Mouse (Mus musculus) forebrain, postnatal 0 days (tissue): ENCODE measurements around the gene Slc22a4. TPM values are rescaled to one million over a fixed set of nuclear protein-coding genes. Genes with fewer than 3 reads are reported as not detected.
A peak's percentile ranks its signal among the peaks of the same experiment; 100 is the strongest.

Experiments
- ATAC-seq: fragments of 200-750 bp; cut with Nextera tagmentation; 2 replicates; pipeline ENCODE4 v1.8.0; 2017; ENCODE audit warnings: mild to moderate bottlenecking, moderate library complexity
- DNase-seq: peaks from one replicate; pipeline ENCODE4 v3.0.0-alpha.2; 2015
- H3K27ac ChIP-seq: fragments of 300-500 bp; sonication (generic); 2 replicates; pipeline ENCODE4 v1.5.1; 2014; ENCODE audit warnings: low read depth, mild to moderate bottlenecking, antibody characterized with exemption, low read length, moderate library complexity, mixed read lengths
- H3K27me3 ChIP-seq: fragments of 300-500 bp; sonication (generic); 2 replicates; pipeline ENCODE4 v1.6.1; 2014; ENCODE audit warnings: mild to moderate bottlenecking, low read length, mixed read lengths; ENCODE audit not compliant: insufficient read depth
- H3K36me3 ChIP-seq: fragments of 300-500 bp; sonication (generic); 2 replicates; pipeline ENCODE4 v1.6.1; 2014; ENCODE audit warnings: mild to moderate bottlenecking, moderate library complexity; ENCODE audit not compliant: insufficient read depth
- H3K4me1 ChIP-seq: fragments of 300-500 bp; sonication (generic); 2 replicates; pipeline ENCODE4 v1.6.1; 2014; ENCODE audit warnings: antibody characterized with exemption; ENCODE audit not compliant: insufficient read depth
- H3K4me2 ChIP-seq: fragments of 300-500 bp; sonication (generic); 2 replicates; pipeline ENCODE4 v1.6.1; 2014; ENCODE audit warnings: low read depth, mild to moderate bottlenecking, moderate library complexity
- H3K4me3 ChIP-seq: fragments of 300-500 bp; sonication (generic); 2 replicates; pipeline ENCODE4 v1.5.1; 2014; ENCODE audit warnings: low read depth, low read length, mixed read lengths
- H3K9ac ChIP-seq: fragments of 300-500 bp; sonication (generic); 2 replicates; pipeline ENCODE4 v1.6.1; 2014; ENCODE audit warnings: mild to moderate bottlenecking
- H3K9me3 ChIP-seq: fragments of 300-500 bp; sonication (generic); 2 replicates; pipeline ENCODE4 v1.6.1; 2016; ENCODE audit warnings: low read length
- CTCF ChIP-seq: sonication (generic); IDR thresholded peaks from 2 replicates; pipeline ENCODE4 v1.5.1; 2016; ENCODE audit warnings: antibody characterized with exemption, control low read depth, low read depth
- WGBS: fragments of 180-500 bp; shearing (Covaris S2); extraction: QIAGEN DNeasy Blood & Tissue Kit; methylation state at CpG from one replicate; pipeline ENCODE4 v1.1.7; 2014; 5-methylcytosine and 5-hydroxymethylcytosine counted together
- polyA plus RNA-seq: library from polyadenylated mRNA; unstranded; fragments of >200 nt; fragmentation: Nextera tagmentation; extraction: Ambion mirVana; gene quantifications from 2 replicates; pipeline ENCODE4 v1.2.1, GENCODE M21; 2015
- total RNA-seq: library from RNA; depleted of rRNA; stranded (reverse); fragments of >200 nt; gene quantifications from 2 replicates; pipeline ENCODE4 v1.2.3, GENCODE M21; 2014

Gene Slc22a4
- total and polyA plus RNA-seq, 2 experiments from 2014 or later: 4.0 to 4.7 TPM

DNA sequence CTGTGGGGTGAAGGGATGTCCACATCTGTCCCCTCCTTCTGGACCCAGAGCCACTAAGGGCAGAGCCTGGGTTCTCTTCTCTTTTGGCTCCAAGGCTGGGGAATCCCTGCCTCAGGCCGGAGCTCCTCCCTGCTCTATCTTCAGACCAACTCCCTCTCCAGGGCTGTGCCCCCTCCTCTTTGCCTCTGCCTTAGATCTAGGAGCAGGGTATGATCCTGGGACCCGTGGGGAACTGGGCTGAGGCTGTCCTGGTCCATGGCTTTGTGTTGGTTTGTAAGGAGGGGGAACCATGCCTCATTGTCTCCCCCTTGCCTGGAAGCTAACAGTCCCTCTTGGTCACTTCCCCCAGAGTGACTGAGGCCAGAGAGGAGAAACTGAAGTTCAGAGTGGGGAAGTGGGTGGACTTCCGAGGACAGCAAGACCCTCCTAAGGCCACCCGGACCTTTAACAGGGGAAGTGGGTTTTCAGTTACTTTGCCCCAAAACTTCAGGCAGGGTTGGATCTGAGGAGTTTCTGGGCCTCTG lies 40.2 kb upstream of the Slc22a4 start:
- H3K36me3 ChIP-seq: no peaks in the 10 kb centered on the region
- H3K27me3 ChIP-seq: no peaks in the 10 kb centered on the region
- DNase-seq (no peak), ATAC-seq (peak; percentile 18; the same call in 1 of the 2 replicates)
- no peaks in the 10 kb centered on the region for H3K4me1 ChIP-seq
- no peak for TF ChIP-seq CTCF
- H3K4me2 ChIP-seq: peak overlapping the region; percentile 91
- no peaks in the 10 kb centered on the region for H3K9me3 ChIP-seq
- H3K4me3 ChIP-seq: peak overlapping the region; percentile 55
- H3K9ac ChIP-seq: no peak overlapping the region; the same call in 1 of the 2 replicates
- WGBS: 37% methylated on average over 4 of the region's 4 CpGs
- peak overlapping the region; percentile 54; the same call in 1 of the 2 replicates for H3K27ac ChIP-seq

GRCm38 (mm10) chr11:54067318-54067995 lies 39.6 kb upstream of the Slc22a4 start:
- DNase-seq (no peak), ATAC-seq (peak; percentile 32; the same call in 1 of the 2 replicates)
- no peak overlapping the region for H3K4me3 ChIP-seq
- no peaks in the 10 kb centered on the region for H3K4me1 ChIP-seq
- H3K27me3 ChIP-seq: no peaks in the 10 kb centered on the region
- H3K27ac ChIP-seq: no peak overlapping the region
- H3K4me2 ChIP-seq: peak overlapping the region; percentile 91
- WGBS: 37% methylated on average over 12 of the region's 12 CpGs
- H3K9ac ChIP-seq: no peak overlapping the region; the same call in 1 of the 2 replicates
- TF ChIP-seq CTCF: no peak
- no peaks in the 10 kb centered on the region for H3K9me3 ChIP-seq
- no peaks in the 10 kb centered on the region for H3K36me3 ChIP-seq

GRCm38 (mm10) chr11:54066400-54066799 lies 38.5 kb upstream of the Slc22a4 start:
- H3K27ac ChIP-seq: no peak overlapping the region
- ATAC-seq: no peak
- H3K36me3 ChIP-seq: no peaks in the 10 kb centered on the region
- WGBS: 90% methylated on average over 5 of the region's 5 CpGs
- no peak for DNase-seq
- H3K4me3 ChIP-seq: no peak overlapping the region
- H3K9me3 ChIP-seq: no peaks in the 10 kb centered on the region
- H3K4me1 ChIP-seq: no peaks in the 10 kb centered on the region
- no peaks in the 10 kb centered on the region for H3K27me3 ChIP-seq
- no peak for TF ChIP-seq CTCF
- no peak overlapping the region for H3K9ac ChIP-seq
- no peak overlapping the region for H3K4me2 ChIP-seq

GRCm38 (mm10) chr11:54065915-54066178 lies 38.0 kb upstream of the Slc22a4 start:
- Histone ChIP-seq H3K9ac (no peak overlapping the region), H3K4me1 (no peaks in the 10 kb centered on the region), H3K4me2 (no peak overlapping the region), H3K27ac (no peak overlapping the region), H3K4me3 (no peak overlapping the region), H3K9me3 (no peaks in the 10 kb centered on the region), H3K36me3 (no peaks in the 10 kb centered on the region), H3K27me3 (no peaks in the 10 kb centered on the region)
- TF ChIP-seq CTCF: no peak
- WGBS: 82% methylated on average over 4 of the region's 4 CpGs
- DNase-seq: no peak
- no peak for ATAC-seq

DNA sequence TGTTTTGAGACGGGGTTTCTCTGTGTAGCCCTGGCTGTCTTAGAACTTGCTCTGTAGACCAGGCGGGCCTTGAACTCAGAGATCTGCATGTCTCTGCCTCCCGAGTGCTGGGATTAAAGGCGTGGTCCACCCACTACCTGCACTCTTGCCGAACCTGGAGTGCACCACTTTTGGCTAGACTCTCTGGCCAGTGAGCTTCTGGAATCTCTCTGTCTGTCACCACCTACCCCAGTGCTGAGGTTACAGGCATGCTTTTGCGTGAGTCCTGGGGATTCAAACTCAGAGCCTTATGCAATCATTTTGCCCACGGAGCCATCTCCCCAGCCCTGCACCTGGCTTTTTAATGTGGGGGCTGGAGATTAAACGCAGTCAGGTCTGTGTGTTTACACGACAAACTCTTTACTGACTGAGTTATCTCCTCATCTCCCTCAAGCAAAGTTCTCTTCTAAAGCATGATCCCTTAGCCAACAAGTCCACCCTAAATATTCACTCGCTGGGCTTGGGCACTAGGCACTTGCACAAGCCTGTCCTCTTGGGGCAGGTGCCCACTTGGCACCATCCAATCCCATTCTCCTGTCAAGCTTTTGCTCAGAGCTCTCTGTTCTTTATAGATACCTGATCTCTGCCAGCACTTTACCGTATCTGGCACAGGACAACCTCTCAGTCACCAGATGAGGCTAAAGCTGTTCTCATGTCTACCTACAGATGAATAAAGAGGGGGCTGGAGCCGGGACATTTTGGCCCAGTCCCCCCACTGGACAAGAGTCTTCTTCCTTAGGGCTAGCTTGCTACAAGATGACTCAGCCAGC lies 37.4 kb upstream of the Slc22a4 start:
- DNase-seq (no peak), ATAC-seq (no peak)
- Histone ChIP-seq H3K4me2 (no peak overlapping the region), H3K27ac (no peak overlapping the region), H3K9me3 (no peaks in the 10 kb centered on the region), H3K36me3 (no peaks in the 10 kb centered on the region), H3K4me1 (no peaks in the 10 kb centered on the region), H3K4me3 (no peak overlapping the region), H3K9ac (no peak overlapping the region), H3K27me3 (no peaks in the 10 kb centered on the region)
- TF ChIP-seq CTCF: no peak
- WGBS: 86% methylated on average over 12 of the region's 12 CpGs

DNA sequence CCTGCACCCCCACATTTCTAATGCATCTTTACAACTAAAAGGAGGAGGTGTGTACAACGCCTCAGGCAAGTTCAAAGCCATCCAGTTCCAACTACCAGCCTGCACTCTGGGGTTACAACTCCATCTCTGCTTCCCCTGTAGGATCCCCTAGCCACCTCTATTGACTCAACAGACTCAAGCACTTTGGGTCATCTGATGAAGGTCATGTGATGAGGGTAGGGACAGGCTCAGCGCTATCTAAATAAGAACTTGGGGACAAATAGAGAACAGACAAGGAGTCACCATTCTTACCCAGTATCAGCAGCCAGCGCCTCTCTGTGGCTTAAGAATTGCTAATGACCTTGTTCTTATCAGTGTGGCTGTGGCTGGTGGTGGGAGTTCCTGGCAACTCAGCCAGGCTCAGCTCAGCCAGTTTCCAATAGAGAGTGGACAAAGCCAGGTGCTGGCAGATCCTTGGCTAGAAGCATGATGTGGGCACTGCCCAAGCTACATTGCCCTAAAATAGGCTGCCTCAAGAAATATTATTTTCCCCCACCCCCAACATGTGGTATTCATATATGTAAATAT lies 36.6 kb upstream of the Slc22a4 start:
- no peak overlapping the region for H3K27ac ChIP-seq
- H3K4me2 ChIP-seq: no peak overlapping the region
- no peak for TF ChIP-seq CTCF
- H3K4me3 ChIP-seq: no peak overlapping the region
- no peaks in the 10 kb centered on the region for H3K36me3 ChIP-seq
- DNase-seq: no peak
- WGBS: 75% methylated on average over 3 of the region's 3 CpGs
- no peak for ATAC-seq
- peaks cover 3% of the 10 kb centered on the region; the same call in 1 of the 2 replicates for H3K4me1 ChIP-seq
- H3K9ac ChIP-seq: no peak overlapping the region
- H3K27me3 ChIP-seq: no peaks in the 10 kb centered on the region
- H3K9me3 ChIP-seq: no peaks in the 10 kb centered on the region

DNA sequence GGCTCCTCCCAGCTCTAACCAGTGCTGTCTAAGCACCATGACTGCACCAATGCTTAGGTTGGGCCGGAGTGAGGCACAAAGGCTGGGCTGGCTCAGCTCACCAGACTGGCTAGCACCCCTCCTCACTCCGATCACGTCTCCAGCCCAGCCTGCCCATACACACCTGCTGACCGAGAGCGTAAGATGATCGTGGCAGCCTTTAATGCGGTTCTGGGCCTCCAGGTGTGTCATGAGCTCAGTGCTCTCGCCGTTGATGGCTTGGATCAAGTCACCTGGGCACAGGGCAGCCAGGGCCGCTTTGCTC lies 35.5 kb upstream of the Slc22a4 start:
- 94% methylated on average over 10 of the region's 10 CpGs for whole genome bisulfite sequencing
- no peaks in the 10 kb centered on the region for H3K27me3 ChIP-seq
- DNase-seq: no peak
- no peak for ATAC-seq
- H3K9ac ChIP-seq: no peak overlapping the region
- H3K4me2 ChIP-seq: no peak overlapping the region
- H3K4me1 ChIP-seq: peaks cover 13% of the 10 kb centered on the region
- no peaks in the 10 kb centered on the region for H3K36me3 ChIP-seq
- no peak overlapping the region for H3K4me3 ChIP-seq
- H3K9me3 ChIP-seq: no peaks in the 10 kb centered on the region
- TF ChIP-seq CTCF: no peak
- no peak overlapping the region for H3K27ac ChIP-seq
